Mouse (Mus musculus) 3T3-L1 (cell line): Measurements from ENCODE around the gene Ywhah.

ENCODE experiments used
- DNase-seq: peaks from one replicate; pipeline ENCODE4 v3.0.0-alpha.2; 2015; ENCODE audit warnings: low read depth, low spot score

Gene Ywhah

DNA sequence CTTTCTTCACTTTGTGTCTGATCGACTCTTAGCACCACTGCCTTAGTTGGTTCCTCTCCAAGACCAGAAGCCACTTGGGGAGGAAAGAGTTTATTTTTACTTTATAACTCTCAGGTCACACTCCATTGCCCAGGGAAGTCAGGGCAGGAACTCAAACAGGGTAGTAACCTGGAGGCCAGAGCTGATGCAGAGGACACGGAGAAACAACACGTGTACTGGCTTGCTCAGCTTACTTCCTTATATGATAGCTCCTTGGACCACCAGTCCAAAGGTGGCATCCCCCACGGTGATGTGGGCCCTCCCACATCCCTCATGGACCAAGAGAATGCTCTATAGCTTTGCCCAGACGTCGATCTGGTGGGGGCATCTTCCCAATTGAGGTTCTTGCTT is 26.7 kb downstream of the Ywhah start:
- no peak for DNase-seq

DNA sequence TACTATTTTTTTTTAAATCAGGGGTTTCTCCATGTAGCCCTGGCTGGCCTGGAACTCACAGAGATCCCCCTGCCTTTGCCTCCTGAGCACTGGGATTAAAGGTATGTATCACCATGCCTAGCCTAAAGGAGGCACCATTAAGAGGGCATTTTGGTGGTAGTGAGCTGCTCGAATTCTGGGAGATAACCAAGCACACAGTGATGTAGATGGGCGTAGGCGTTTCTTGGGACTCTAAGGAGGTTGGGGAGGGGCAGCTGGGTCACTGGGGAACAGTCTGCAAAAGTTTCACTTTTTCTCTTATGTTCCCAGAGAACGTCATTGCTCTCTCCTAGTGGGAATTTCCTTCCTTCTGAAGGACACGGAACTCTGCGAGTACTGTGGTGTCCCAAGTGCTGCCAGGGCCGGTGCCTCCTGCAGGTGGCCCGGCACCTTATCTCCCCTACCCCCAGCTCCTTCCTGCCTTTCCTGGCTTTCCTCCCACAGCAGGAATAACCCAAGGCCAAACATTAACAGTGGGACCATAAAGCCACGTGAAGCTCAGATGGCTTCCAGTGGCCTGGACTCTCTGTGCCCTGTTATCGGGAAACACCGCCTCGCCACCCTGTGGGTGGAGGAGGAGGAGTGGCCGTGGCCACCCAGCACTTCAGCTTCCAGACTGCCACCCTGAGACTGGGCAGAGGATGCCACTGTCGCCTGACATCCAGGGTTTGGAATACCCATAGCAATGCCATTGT is 34.4 kb downstream of the Ywhah start:
- no peak for DNase-seq

DNA sequence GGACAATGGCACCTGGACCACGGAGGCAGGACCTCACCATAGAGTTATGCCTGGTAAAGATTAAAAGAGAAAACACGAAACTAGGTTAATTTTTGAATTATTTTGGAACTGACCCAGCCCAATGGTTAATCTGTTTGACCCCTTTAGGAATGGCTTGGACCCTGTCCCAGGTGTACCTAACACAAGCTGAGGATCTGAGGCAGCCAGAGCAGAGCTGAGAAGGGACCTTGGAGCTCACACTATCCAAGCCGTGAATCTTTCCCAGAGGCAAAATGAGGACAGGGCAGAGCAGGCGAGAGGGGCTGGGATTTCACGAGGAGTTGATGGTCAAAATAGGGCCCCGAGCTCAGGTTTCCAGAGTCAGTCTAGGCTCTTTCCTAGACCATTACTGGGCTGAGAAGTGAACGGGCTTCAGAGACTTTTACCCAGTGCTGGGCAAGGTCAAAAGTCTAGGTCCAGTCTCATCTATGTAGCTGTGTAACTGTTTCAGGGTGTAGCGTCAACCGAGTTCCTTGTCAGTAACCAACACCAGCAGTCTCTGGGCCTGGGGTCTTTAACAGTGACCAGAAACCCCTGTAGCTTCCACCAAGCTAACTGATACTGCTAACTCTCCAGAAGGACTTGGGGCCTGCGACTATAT is 37.6 kb downstream of the Ywhah start:
- no peak for DNase-seq

DNA sequence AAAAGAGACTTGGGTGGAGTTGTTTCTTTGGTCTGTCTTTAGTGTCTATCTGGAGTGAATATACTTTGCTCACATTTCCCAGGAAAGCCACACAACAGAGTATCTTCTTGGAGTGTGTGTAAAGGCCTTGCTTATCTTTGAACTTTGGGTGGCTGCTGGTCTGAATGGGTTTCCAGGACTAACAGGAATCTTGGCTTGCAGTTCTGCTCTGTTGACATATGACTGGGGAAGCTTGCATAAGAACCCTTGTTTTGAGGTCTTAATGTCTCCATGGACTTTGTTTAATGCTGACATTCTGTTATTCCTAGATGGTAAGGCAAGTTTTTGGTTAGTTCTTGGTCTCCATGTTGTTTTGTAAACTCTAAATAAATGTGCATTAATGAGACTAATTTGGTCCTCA is 51.5 kb downstream of the Ywhah start:
- DNase-seq: no peak

DNA sequence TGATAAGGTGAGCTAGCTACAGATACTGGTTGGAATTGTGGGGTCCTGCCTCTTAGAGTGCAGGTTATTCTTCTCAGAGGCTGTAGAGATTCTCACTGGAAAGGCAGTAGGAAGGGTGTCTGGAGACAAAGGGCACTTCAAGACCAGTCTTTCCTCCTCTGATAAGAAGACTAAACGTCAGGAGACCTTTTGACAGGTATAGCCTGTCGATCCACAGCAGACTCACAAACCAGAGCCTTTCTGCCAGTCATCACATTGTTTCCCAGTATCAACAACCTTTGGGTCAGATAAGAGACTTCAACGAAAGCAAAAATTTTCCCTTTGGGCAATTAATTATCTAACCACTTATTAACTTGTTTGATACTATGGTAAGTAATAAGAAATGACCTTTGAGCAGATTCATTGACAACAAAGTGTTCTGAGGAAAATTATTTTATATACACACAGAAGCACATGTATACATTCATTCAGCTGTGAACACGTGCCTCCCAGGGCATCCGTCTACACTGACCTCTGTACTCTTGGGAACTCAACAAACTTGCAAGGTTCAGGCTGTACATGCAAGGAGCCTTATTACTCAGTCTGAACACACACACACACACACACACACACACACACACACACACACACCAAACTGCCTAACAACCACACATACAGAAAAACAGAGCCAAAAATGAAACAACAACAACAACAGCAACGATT is 58.0 kb downstream of the Ywhah start:
- no peak for DNase-seq
